Mouse (Mus musculus) midbrain, embryonic 16.5 days (tissue): ENCODE measurements around the gene Hyal1. TPM values are rescaled to one million over a fixed set of nuclear protein-coding genes. Genes with fewer than 3 reads are reported as not detected.

ENCODE experiments used
- polyA plus RNA-seq: library from polyadenylated mRNA; unstranded; fragments of >200 nt; fragmentation: Nextera tagmentation; extraction: Ambion mirVana; gene quantifications from 2 replicates; pipeline ENCODE4 v1.2.1, GENCODE M21; 2015

The Hyal1 gene
- polyA plus RNA-seq, 1 experiment from 2014 or later, result 7.2 TPM

Other genes starting within 250 kb of the Hyal1 start
- gene Hemk1, start 238.6 kb upstream of the Hyal1 start, polyA plus RNA-seq, result 19.2 and 19.7 TPM in 2 replicates
- gene 6430571L13Rik, start 236.3 kb upstream of the Hyal1 start, polyA plus RNA-seq, result 10.2 and 11.2 TPM in 2 replicates
- 9.1 and 9.3 TPM in 2 replicates for gene Cacna2d2, start 177.3 kb upstream of the Hyal1 start, polyA plus RNA-seq
- 45.2 and 47.2 TPM in 2 replicates for gene Tmem115, start 43.0 kb upstream of the Hyal1 start, polyA plus RNA-seq
- 44.4 and 50.7 TPM in 2 replicates for gene Cyb561d2, start 34.7 kb upstream of the Hyal1 start, polyA plus RNA-seq
- gene Nprl2, start 34.7 kb upstream of the Hyal1 start, polyA plus RNA-seq, result 76.2 and 82.2 TPM in 2 replicates
- gene Zmynd10, start 29.6 kb upstream of the Hyal1 start, polyA plus RNA-seq, result 3.5 and 6.1 TPM in 2 replicates
- gene Rassf1, start 25.4 kb upstream of the Hyal1 start, polyA plus RNA-seq, result 45.3 and 49.4 TPM in 2 replicates
- 123 and 127 TPM in 2 replicates for gene Tusc2, start 13.7 kb upstream of the Hyal1 start, polyA plus RNA-seq
- gene Hyal2, start 9.0 kb upstream of the Hyal1 start, polyA plus RNA-seq, result 69.6 and 74.9 TPM in 2 replicates
- 14.9 and 18.6 TPM in 2 replicates for gene Naa80, start 2.0 kb downstream of the Hyal1 start, polyA plus RNA-seq
- gene Hyal3, start 3.9 kb downstream of the Hyal1 start, polyA plus RNA-seq, result 2.0 and 2.4 TPM in 2 replicates
- gene Ifrd2, start 10.7 kb downstream of the Hyal1 start, polyA plus RNA-seq, result 14.6 and 15.4 TPM in 2 replicates
- 3.7 and 3.9 TPM in 2 replicates for gene Sema3b, start 32.3 kb downstream of the Hyal1 start, polyA plus RNA-seq
- 278 and 281 TPM in 2 replicates for gene Gnai2, start 58.4 kb downstream of the Hyal1 start, polyA plus RNA-seq
- gene Slc38a3, start 92.6 kb downstream of the Hyal1 start, polyA plus RNA-seq, result 31.1 and 34.0 TPM in 2 replicates
- gene Gnat1, start 102.8 kb downstream of the Hyal1 start, polyA plus RNA-seq, result 1.6 and 2.2 TPM in 2 replicates
- gene Sema3f, start 133.5 kb downstream of the Hyal1 start, polyA plus RNA-seq, result 16.6 and 19.2 TPM in 2 replicates
- 239 and 270 TPM in 2 replicates for gene Rbm5, start 194.1 kb downstream of the Hyal1 start, polyA plus RNA-seq